Mouse (Mus musculus) fibroblast of lung, adult 2 months (primary cell): ENCODE measurements around the gene Ghsr.
"Not testable (repeated sequence)": the region's sequence is repeated elsewhere in the genome, so short reads cannot be mapped to it uniquely, and the experiment has no call there.

ENCODE experiments used
- DNase-seq: peaks from one replicate; pipeline ENCODE4 v3.0.0-alpha.2; 2011; ENCODE audit warnings: low read depth

Ghsr gene

DNA sequence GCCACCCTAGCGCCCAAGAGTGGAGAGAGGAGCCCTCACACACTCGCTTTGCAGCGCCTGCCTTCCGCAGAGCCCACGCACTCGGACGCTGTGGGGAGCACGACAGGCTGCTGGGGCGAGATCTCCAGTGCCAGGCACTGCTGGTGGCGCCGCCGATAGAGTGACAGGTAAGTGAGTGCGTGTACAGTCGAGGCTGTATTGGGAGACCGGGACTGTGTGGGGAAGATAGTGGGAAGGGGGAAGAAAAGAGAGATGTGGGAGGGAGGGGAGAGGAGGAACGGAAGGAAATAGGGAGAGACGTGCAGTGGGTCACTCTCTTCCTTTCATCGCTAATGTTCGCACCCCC, at the start of gene Ghsr:
TSS of gene Ghsr (plus strand) at position 76 of the 346 bp plus-strand sequence.
- no peak for DNase-seq

GRCm38 (mm10) chr3:27322591-27322990, 48.6 kb upstream of the Ghsr start:
- no peak for DNase-seq

GRCm38 (mm10) chr3:27323551-27323950, 47.6 kb upstream of the Ghsr start:
- no peak for DNase-seq

- DNase-seq, result no peak
Measured at GRCm38 (mm10) chr3:27326633-27327191, 44.4 kb upstream of the Ghsr start.

DNA sequence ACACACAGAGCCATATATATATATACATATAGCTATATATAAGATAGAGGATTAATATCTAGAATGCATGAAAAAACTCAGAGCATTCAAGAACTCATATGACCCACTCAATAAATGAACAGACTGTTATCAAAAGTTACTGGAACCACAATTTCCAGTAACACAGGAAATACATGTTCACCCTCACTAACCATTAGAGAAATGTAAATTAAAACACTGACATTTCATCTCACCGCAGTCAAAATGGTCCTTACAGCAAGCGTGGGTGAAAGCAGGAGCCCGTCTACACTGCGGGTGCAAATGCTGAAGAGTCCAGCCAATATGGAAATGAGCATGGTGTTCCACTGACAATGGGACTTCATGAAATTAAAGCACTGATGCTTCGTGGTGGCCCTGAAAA, 40.4 kb upstream of the Ghsr start:
- no peak for DNase-seq

DNA sequence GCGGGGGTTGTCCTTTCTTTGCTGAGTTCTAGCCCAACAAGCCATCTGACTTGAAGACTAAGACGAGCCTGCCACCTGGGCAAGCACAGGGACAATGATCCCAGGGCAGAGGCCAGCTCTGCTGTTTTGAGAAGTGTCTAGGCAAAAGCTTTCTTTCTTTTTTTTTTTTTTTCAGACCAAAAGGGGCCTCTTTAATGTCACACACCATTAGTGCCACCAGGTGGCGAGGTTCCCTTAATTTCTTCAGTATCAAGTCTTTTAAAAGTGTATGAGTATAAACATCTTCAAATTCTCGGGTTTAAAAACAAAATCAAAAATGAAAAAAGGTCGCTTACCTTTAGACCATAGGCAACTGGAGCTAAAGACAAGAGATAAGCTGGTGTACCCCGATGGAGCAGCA, 32.7 kb upstream of the Ghsr start:
- DNase-seq, result peak; percentile 57

DNA sequence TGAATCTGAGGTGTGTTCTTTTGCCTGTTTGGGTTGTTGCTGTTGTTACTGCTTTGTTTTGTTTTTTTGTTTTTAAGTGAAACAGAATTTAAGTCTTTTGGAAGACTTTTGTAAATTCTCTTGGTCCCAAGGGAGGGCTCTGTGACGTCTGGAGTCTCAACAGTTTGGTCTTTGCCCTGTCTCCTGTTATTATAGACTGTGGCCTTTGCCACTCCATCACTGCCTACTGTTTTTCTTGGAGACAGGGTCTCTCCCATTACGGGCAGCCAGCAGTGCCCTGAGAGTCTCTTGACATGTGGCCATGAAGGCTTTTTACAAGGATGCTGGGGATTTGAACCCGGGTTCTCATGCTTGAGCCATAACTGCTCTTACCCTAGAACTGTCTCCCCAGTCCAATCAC, 32.3 kb upstream of the Ghsr start:
- DNase-seq, result no peak

- DNase-seq, result no peak
Measured at GRCm38 (mm10) chr3:27340757-27341156, 30.4 kb upstream of the Ghsr start.

- DNase-seq, result no peak
Measured at GRCm38 (mm10) chr3:27342462-27342861, 28.7 kb upstream of the Ghsr start.

GRCm38 (mm10) chr3:27345526-27345925, 25.6 kb upstream of the Ghsr start:
- no peak for DNase-seq

GRCm38 (mm10) chr3:27348462-27348861, 22.7 kb upstream of the Ghsr start:
- no peak for DNase-seq

DNA sequence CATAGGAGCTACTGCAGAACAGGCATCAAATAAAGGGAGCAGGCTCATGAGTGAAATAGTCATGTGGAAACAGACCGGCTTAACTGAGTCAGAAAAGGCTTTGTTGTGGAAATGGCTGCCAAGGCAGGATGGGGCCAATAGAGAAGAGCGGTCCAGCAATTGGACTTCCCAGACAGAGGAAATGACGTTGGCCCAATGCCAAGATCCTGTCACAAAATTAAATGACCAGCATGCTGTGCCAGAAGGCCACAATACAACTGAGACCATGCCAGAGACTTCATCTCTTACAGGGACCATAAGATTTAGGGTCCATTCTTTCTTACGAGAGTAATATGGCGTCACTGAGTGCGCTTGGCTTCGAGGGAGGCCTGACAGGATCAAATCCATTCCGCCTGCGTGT, 20.0 kb upstream of the Ghsr start:
- no peak for DNase-seq

DNA sequence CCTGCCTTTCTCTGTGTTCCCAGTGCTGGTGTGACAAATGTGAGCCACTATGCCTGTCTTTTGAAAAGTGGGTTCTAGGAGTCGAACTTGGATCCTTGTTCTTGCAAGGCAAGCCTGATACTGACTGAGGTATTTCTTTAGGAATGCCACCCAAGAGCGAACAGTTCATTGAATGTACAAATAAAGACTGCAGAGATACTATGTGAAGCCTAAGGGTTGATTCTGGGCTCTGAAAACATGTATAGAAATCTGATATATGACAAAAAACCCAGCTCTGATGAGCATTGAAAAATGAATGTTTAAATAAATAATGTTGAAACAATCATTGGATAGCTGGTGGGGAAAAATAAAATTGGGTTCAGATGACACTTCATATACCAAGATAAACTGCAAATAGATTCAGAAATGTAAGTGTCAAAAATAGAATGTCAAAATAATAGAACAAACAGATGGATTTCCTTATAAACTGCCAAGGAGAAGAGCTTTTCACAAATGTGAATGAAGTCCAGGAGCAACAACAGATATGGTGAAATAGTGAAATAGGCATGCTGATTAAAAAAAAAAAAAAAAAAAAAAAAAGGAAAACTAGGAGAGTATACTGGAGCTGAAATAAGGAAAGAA, 11.9 kb upstream of the Ghsr start:
- no peak for DNase-seq

DNA sequence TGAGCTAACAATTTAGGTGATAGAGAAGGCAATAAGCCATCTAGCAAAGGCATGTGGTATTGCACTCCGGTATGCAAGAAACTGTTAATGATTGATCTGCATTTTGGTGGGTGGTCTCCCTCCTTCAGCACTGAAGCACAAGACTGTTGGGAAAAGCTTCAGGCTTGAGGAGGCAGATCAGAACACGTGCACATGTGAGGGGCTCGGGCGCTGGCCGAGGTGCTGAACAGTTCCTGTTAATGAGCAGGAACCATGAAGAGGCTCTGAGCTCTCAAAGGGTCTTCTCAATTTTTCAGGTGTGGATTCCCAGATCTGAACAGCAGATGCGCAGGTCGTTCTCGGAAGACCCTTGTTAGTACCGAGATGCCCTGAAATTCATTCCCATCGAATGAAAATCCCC, 1.0 kb upstream of the Ghsr start:
- no peak for DNase-seq

GRCm38 (mm10) chr3:27370582-27371275, 422 bp upstream of the Ghsr start:
- DNase-seq, result no peak

GRCm38 (mm10) chr3:27371725-27372650, 837 bp downstream of the Ghsr start:
- DNase-seq, result no peak

DNA sequence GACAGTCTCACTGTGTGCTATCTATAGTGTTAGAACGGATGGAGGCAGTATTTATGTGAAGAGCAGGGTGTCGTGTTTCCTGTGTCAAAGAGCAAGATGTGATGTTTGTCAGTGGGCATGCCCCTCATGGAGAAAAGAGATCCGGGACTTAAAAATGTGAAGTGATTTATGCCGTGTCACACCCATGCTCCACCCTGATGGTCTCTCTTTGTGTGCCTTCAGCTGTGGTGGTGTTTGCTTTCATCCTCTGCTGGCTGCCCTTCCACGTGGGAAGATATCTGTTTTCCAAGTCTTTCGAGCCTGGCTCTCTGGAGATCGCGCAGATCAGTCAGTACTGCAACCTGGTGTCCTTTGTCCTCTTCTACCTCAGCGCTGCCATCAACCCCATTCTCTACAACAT, 3.2 kb downstream of the Ghsr start:
- DNase-seq, result no peak

- no peak for DNase-seq
Measured at GRCm38 (mm10) chr3:27377935-27378334, 6.8 kb downstream of the Ghsr start.

DNA sequence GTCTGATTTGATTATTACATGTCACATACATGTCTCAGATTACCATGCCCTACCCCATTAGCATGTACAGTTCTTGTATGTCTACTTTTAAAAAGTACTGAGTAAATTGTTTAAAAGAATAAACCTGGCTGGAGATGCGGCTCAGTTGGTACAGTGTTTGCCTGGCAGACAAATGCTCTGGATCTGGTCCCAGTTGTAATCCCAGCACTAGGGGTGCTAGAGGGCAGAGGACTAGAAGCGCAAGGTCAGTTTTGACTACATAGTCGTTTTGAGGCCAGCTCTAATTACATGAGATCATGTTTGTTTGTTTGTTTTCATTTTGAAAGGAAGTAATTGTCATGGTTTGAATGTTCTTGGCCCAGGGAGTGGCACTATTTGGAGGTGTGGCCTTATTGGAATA, 13.7 kb downstream of the Ghsr start:
- no peak for DNase-seq

GRCm38 (mm10) chr3:27389923-27390322, 18.8 kb downstream of the Ghsr start:
- DNase-seq, result no peak

DNA sequence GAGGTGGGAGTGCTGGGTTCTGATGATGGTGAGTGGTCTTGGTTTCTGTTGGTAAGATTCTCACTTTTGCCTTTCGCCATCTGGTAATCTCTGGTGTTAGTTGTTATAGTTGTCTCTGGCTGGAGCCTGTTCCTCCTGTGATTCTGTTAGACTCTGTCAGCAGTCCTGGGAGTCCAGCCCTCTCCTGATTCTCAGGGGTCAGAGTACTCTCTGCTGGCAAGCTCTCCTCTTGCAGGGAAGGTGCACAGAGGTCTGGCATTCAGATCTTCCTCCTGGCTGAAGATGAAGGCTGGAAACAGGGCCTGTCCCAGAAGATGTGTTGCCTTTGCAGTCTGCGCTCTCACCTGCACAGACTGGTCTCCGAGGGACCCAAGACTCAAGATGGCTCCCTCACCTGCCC, 29.8 kb downstream of the Ghsr start:
- DNase-seq, result not testable (repeated sequence)

DNA sequence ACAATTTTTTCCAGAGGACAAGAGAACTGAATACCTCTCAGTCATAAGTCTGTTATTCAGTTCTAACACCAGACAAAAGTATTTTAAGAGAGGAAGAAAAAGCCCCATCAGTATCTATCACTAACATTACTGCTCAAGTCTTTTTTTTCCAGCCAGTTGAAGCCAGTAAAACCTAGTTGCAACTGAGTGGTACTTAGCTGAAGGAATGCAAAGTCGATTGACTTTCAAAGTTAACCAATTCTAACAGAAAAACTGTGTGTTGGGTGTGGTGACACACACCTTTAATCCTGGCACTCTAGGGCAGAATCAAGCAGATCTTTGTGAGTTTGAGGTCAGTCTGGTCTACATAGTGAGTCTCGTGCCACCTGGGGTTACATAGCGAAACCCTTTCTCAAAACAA, 35.3 kb downstream of the Ghsr start:
- no peak for DNase-seq

DNA sequence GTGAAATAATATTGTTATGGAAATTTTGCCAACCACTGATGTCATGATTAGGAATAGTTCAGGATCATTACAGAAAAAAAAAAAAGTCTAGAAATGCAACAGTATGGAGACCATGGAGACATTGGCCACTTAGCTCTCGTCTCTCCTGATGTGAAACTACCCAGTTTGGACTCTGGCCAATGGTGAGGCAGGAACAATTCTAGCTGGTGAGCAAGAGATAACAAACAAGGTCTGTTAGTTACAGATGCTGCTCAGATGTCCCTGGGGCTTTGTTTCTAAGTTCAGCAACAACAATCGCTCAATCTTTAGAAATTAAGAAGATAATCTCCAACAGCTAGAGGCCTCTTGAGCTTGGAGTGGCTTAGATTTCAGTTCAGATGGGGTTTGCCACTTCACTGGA, 37.4 kb downstream of the Ghsr start:
- no peak for DNase-seq
